Mouse (Mus musculus) megakaryocyte, embryonic 14.5 days (primary cell): Measurements from ENCODE around the gene Srpk1.

Source experiments
- FLI1 ChIP-seq: IDR thresholded peaks from 2 replicates; pipeline ENCODE4 v1.6.1; 2012; ENCODE audit warnings: low read length, inconsistent platforms, mixed read lengths
- GATA1 ChIP-seq: IDR thresholded peaks from 3 replicates; pipeline ENCODE4 v1.6.1; 2012; ENCODE audit warnings: mixed read lengths, low read length, inconsistent platforms, borderline replicate concordance

DNA sequence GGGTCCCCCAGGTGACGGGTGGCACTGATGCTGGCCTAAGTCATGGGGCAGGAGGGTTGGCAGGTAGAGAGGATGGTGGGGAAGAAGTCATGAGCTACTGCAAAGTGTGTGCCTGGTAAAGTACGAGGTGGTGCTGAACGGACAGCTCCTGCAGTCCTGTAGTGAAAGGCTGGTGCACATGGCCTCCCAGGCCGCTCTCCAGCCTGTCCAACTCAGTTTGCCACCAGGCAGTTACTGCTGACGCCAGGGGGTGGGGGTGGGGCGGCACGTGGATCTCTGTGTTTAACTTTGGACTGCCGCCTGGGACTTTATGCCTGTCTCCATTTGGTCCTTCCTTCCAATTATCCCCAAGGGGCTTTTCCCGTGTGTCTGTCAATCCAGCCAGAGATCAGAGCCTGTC, 42.1 kb downstream of the Srpk1 start:
- TF ChIP-seq GATA1 (no peak), FLI1 (no peak)
